In genomic region chr13:96730116-96730515, GRCm38 (mm10) we compare ENCODE assay signal across 28 mouse cellular contexts. TPM values are rescaled to one million over a fixed set of nuclear protein-coding genes. Genes with fewer than 3 reads are reported as not detected.
"Had no signal": no experiment of that assay in that cellular context is flagged by ENCODE, and none has a peak within 500 bp of the region (broad histone marks: within the 10 kb centered on the region; RNA-seq: fewer than 3 reads in every experiment).

No protein-coding gene starts in this region.

- DNase-seq: gastrocnemius, postnatal 14 days; gastrocnemius, postnatal 36 days; heart, adult 11 months; heart, adult 2 months; heart, postnatal 14 days; heart, postnatal 36 days; kidney, adult 18-20 months; kidney, adult 8-10 months; kidney, postnatal 10 days; kidney, postnatal 25 days; kidney, postnatal 4 days; liver had no signal

RNA-seq across cellular contexts. Expression of gene Ankrd31, which starts 18.0 kb away (rescaled TPM):
- total RNA-seq: gastrocnemius, adult 18-20 months; gastrocnemius, adult 8-10 months; gastrocnemius, postnatal 14 days; gastrocnemius, postnatal 36 days; heart, adult 2 months; heart, postnatal 14 days; heart, postnatal 36 days had no signal
- polyA plus RNA-seq: gonadal fat pad, adult 2 months; heart, adult 2 months; heart, embryonic 11.5 days; heart, embryonic 13.5 days; heart, embryonic 15.5 days; heart, postnatal 0 days; hindbrain, embryonic 10.5 days; hindbrain, embryonic 12.5 days; hindbrain, embryonic 14.5 days; inflammation-experienced regulatory T-cells, adult 6 months; intestine, embryonic 15.5 days; kidney, embryonic 14.5 days; kidney, embryonic 16.5 days; limb, embryonic 10.5 days; limb, embryonic 12.5 days had no signal
